Mouse (Mus musculus) heart, adult 11 months (tissue): ENCODE results near the gene Olfr127.

Experiments
- DNase-seq: peaks from one replicate; pipeline ENCODE4 v3.0.0; 2022

Olfr127 gene

DNA sequence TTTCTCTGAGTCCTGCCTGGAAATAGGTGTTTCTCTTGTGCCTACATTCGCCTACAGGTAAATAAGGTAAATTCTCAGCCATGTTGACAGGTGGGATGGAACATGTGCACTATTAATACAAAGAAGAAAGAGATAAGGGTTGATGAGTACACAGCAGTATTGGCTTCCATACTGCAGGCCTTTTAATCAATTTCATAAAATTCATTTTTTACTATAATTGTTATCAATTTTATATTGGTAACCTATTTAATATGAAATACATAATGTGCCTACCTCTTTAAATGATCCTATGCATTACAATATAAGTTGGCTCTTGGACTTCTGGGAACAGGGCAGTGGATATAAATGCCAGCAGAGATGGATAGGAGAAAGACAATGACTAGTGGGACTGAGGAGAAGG lies at the start of gene Olfr127:
Gene Olfr127, plus strand, starts transcription at position 301 of the 400 bp plus-strand sequence.
- no peak for DNase-seq

GRCm38 (mm10) chr17:37863901-37864300 lies 36.3 kb upstream of the Olfr127 start:
- DNase-seq, result no peak

DNA sequence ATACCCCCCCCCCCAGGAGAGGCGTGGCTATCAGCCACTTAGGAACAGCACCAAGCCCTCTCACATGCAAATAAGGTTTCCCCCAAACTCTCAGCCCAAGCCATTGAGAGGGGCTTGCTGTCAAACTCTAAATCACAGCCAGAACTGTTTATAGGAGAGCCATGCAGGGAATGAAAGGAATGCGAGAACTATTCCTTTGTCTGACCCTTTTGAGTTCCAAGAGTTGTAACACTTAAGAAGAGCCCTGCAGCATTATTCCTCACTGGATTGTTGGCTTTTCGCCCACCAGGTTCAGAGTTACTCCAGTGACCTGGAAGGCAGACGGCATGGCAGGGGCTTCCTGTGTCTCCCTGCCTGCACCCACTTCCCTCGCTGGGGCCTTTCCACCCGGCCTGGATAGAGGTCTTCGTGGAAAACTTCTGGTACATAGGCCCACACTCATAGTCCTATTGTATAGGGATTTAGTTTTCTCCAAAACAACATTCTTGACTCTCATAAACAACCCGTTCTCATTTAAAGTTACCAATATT lies 30.5 kb upstream of the Olfr127 start:
- peak; percentile 76 for DNase-seq

GRCm38 (mm10) chr17:37873830-37874229 lies 26.4 kb upstream of the Olfr127 start:
- DNase-seq, result no peak

DNA sequence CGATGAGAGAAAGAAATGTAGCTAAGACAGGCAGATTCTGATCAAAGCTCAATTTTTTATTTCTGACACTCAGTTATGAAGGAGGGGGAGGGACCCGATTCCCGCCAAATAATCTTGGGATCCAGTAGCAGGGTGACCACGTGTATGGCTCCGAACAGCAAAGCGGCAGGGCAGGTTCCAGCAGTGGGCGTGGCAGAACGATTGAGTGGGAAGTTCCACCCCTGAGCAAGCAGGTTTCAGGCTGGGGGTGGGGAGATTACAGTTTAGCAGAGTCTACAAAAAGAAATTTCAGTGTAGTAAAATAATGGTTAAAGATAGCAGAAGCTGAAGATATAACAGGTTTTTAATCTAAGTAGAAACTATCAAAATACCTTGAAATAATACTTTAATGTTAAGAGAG lies 6.6 kb downstream of the Olfr127 start:
- DNase-seq, result peak; percentile 61

DNA sequence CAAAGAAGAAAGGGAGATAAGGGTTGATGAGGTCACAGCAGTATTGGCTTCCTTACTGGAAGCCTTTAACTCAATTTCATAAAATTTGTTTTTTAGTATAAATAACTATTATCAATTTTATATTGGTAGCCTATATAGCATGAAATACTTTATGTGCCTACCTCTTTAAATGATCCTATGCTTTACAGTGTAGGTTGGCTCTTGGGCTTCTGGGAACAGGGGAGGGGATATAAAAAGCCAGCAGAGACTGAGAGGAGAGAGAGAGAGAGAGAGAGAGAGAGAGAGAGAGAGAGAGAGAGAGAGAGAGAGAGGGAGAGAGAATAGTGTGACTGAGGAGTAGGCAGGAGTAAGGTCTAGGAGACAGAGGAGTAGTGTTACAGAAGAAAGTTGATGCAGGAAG lies 20.0 kb downstream of the Olfr127 start, which contains the start of gene Olfr128:
Gene Olfr128, plus strand, starts transcription at position 301 of the 400 bp plus-strand sequence.
- DNase-seq, result no peak

DNA sequence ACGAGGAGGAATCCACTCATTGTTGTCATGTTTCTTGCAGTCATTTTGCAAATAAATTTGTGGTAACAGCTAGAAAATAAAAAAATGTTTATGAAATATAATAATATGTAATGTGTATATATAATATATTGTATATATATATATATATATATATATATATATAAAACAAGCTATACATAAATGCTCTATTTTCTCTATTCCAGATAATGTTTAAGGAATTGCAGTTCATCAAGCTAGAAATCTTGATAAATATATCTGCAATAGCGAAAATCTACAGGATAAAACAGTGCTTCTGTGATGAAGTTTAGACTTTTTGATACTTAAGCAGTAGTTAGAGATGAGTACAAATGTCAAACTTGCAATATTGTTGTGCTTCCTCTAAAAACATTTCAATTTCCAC lies 52.7 kb downstream of the Olfr127 start, which contains the start of gene Olfr761:
Gene Olfr761, minus strand, starts transcription at position 101 of the 400 bp plus-strand sequence.
- DNase-seq, result no peak
